Mouse (Mus musculus): ENCODE measurements around the gene Eml6.

GRCm38 (mm10) chr11:29694754-29695153 lies 331.1 kb downstream of the Eml6 start:
- TF ChIP-seq CTCF (IDR thresholded peaks at IDR 0.05; ENCODE audit: low read depth, low read length) (no peak), GATA1 (IDR thresholded peaks at IDR 0.05; ENCODE audit: borderline replicate concordance, low read length) (no peak), TAL1 (conservative IDR thresholded peaks at IDR 0.05; ENCODE audit: low read depth, low read length) (no peak), POLR2AphosphoS5 (IDR thresholded peaks at IDR 0.05; ENCODE audit: insufficient replicate concordance, low read depth, low read length) (no peak)

Data from G1E (cell line).